In genomic region chr4:57023527-57023926, GRCm38 (mm10) we compare ENCODE assay signal across 29 mouse cellular contexts. TPM values are rescaled to one million over a fixed set of nuclear protein-coding genes. Genes with fewer than 3 reads are reported as not detected.
DNase-seq lines count a peak whose midpoint lies in the region; ATAC-seq and TF ChIP-seq lines count a peak whose summit lies in the region.
"Had no signal": no experiment of that assay in that cellular context is flagged by ENCODE, and none has a peak within 500 bp of the region (broad histone marks: within the 10 kb centered on the region; RNA-seq: fewer than 3 reads in every experiment).

No protein-coding gene starts in this region.

- no peak for ATAC-seq in CD4-positive, CD25-positive, alpha-beta regulatory T cell, adult 4 months
- ATAC-seq in liver, postnatal 0 days = no peak
- ATAC-seq in liver, embryonic 12.5 days = no peak
- ATAC-seq in neutrophil, adult 5-6 weeks (ENCODE audit: extremely low read depth, insufficient number of reproducible peaks, low FRiP score, poor library complexity, severe bottlenecking) = peak; percentile 76
- ATAC-seq: forebrain, embryonic 15.5 days; midbrain, embryonic 16.5 days had no signal

- WGBS in liver, postnatal 0 days (ENCODE audit: insufficient replicate concordance) = 69% methylated on average over 3 of the region's 3 CpGs
- WGBS in liver, embryonic 12.5 days (ENCODE audit: insufficient replicate concordance) = 69% methylated on average over 3 of the region's 3 CpGs

- no peaks in the 10 kb centered on the region for H3K36me3 ChIP-seq in liver, postnatal 0 days (replicated peaks; ENCODE audit: insufficient read depth, low read length)
- no peaks in the 10 kb centered on the region for H3K36me3 ChIP-seq in liver, embryonic 12.5 days
- H3K36me3 ChIP-seq: embryonic facial prominence, embryonic 15.5 days; forebrain, embryonic 15.5 days; G1E; heart, embryonic 13.5 days; hindbrain, embryonic 12.5 days; limb, embryonic 12.5 days; lung, embryonic 15.5 days; neural tube, embryonic 13.5 days had no signal

- peak; percentile 14 for DNase-seq in CD4-positive, CD25-positive, alpha-beta regulatory T cell, adult 2 months (ENCODE audit: low read depth, low spot score)
- no peak for DNase-seq in liver, postnatal 0 days
- peak; percentile 51 for DNase-seq in R1 (ENCODE audit: low read depth, low spot score)
- DNase-seq in layer of hippocampus, postnatal 25 days (ENCODE audit: extremely low spot score in 1 of 2, low spot score in 1 of 2) = no peak
- DNase-seq: adrenal gland, postnatal 14 days; cerebellum, adult 8-10 months; cerebellum, postnatal 36 days; embryo, embryonic 11 days; gastrocnemius, postnatal 25 days; heart, adult 18-20 months; heart, postnatal 14 days; kidney, adult 11 months; kidney, postnatal 10 days; lung, postnatal 36 days had no signal

- H3K4me1 ChIP-seq in liver, postnatal 0 days (ENCODE audit: insufficient read depth) = peaks cover 2% of the 10 kb centered on the region; the same call in 1 of the 2 replicates
- no peaks in the 10 kb centered on the region for H3K4me1 ChIP-seq in liver, embryonic 12.5 days
- H3K4me1 ChIP-seq: embryonic facial prominence, embryonic 15.5 days; forebrain, embryonic 15.5 days; hindbrain, embryonic 12.5 days; lung, embryonic 15.5 days; neural tube, embryonic 13.5 days had no signal

- TF ChIP-seq CTCF in liver, postnatal 0 days (IDR thresholded peaks at IDR 0.05; ENCODE audit: low read depth) = 0 out of 2 replicates have a peak, but pooled peaks have one; percentile 15

- TF ChIP-seq EP300 in liver, postnatal 0 days (IDR thresholded peaks at IDR 0.05; ENCODE audit: low read depth) = no peak

- H3K27ac ChIP-seq in liver, postnatal 0 days (ENCODE audit: low read depth) = no peak overlapping the region
- H3K27ac ChIP-seq in liver, embryonic 12.5 days = no peak overlapping the region
- H3K27ac ChIP-seq: embryonic facial prominence, embryonic 15.5 days; forebrain, embryonic 15.5 days; heart, embryonic 13.5 days; hindbrain, embryonic 12.5 days; limb, embryonic 12.5 days; lung, embryonic 15.5 days; neural tube, embryonic 13.5 days had no signal

- no peaks in the 10 kb centered on the region for H3K9me3 ChIP-seq in liver, postnatal 0 days (ENCODE audit: low read length)
- no peaks in the 10 kb centered on the region for H3K9me3 ChIP-seq in liver, embryonic 12.5 days (replicated peaks)
- H3K9me3 ChIP-seq: embryonic facial prominence, embryonic 15.5 days; forebrain, embryonic 15.5 days; heart, embryonic 13.5 days; hindbrain, embryonic 12.5 days; limb, embryonic 12.5 days; lung, embryonic 15.5 days; neural tube, embryonic 13.5 days had no signal

- no peak overlapping the region for H3K9ac ChIP-seq in liver, postnatal 0 days (replicated peaks)
- H3K9ac ChIP-seq in liver, embryonic 12.5 days = no peak overlapping the region
- H3K9ac ChIP-seq: embryonic facial prominence, embryonic 15.5 days; forebrain, embryonic 15.5 days; heart, embryonic 13.5 days; hindbrain, embryonic 12.5 days; limb, embryonic 12.5 days; lung, embryonic 15.5 days; neural tube, embryonic 13.5 days had no signal

- no peaks in the 10 kb centered on the region for H3K27me3 ChIP-seq in liver, postnatal 0 days (ENCODE audit: insufficient read depth, low read length)
- H3K27me3 ChIP-seq in liver, embryonic 12.5 days (replicated peaks) = 0 out of 2 replicates have a peak, but pooled peaks cover 3% of the 10 kb centered on the region
- H3K27me3 ChIP-seq: embryonic facial prominence, embryonic 15.5 days; forebrain, embryonic 15.5 days; hindbrain, embryonic 12.5 days; limb, embryonic 12.5 days; lung, embryonic 15.5 days; neural tube, embryonic 13.5 days had no signal

- no peak overlapping the region for H3K4me3 ChIP-seq in liver, postnatal 0 days (ENCODE audit: low read depth, low read length)
- no peak overlapping the region for H3K4me3 ChIP-seq in liver, embryonic 12.5 days
- H3K4me3 ChIP-seq: embryonic facial prominence, embryonic 15.5 days; forebrain, embryonic 15.5 days; heart, embryonic 13.5 days; hindbrain, embryonic 12.5 days; limb, embryonic 12.5 days; lung, embryonic 15.5 days; myocyte; neural tube, embryonic 13.5 days had no signal

- H3K4me2 ChIP-seq in liver, postnatal 0 days (ENCODE audit: low read depth, low read length) = no peak overlapping the region
- no peak overlapping the region for H3K4me2 ChIP-seq in liver, embryonic 12.5 days
- H3K4me2 ChIP-seq: embryonic facial prominence, embryonic 15.5 days; forebrain, embryonic 15.5 days; heart, embryonic 13.5 days; hindbrain, embryonic 12.5 days; limb, embryonic 12.5 days; liver, embryonic 11.5 days; lung, embryonic 15.5 days; neural tube, embryonic 13.5 days had no signal

RNA-seq across cellular contexts. Expression of gene Frrs1l, which starts 33.3 kb away (rescaled TPM):
- polyA plus RNA-seq in CD4-positive, CD25-positive, alpha-beta regulatory T cell, adult 4 months (2017; shearing (Covaris generic)) = not detected
- not detected in 2 replicates for polyA plus RNA-seq in liver, postnatal 0 days (2015; fragmentation: Nextera tagmentation; extraction: Ambion mirVana)
- polyA plus RNA-seq in liver, embryonic 12.5 days (2016; fragmentation: Nextera tagmentation; extraction: Ambion mirVana) = 0.06 TPM in 1 of 2 replicates, not detected in the other
- total RNA-seq in neutrophil, adult 5-6 weeks (2017) = 0.12 TPM in 1 of 2 replicates, not detected in the other
- 100 to 1,000 TPM; 202 to 207 TPM for total RNA-seq in layer of hippocampus, postnatal 25 days (2021)
- total RNA-seq: gastrocnemius, postnatal 25 days; megakaryocyte-erythroid progenitor cell, adult 5-6 weeks had no signal
- polyA plus RNA-seq: G1E, myocyte had no signal

Comparison
In these comparisons a context has a peak if more than half of its experiments do, and no peak if none do; other contexts are left out.
1. DNase-seq: peak in CD4-positive, CD25-positive, alpha-beta regulatory T cell, adult 2 months (single experiment) and R1 (single experiment); none in liver, postnatal 0 days (single experiment) and layer of hippocampus, postnatal 25 days (0 of 2).